Mouse (Mus musculus) liver, embryonic 12.5 days (tissue): ENCODE data around the gene Sar1a. TPM values are rescaled to one million over a fixed set of nuclear protein-coding genes. Genes with fewer than 3 reads are reported as not detected.

Experiments used
- ATAC-seq: fragments of 200-750 bp; cut with Nextera tagmentation; 2 replicates; pipeline ENCODE4 v1.8.0; 2017; ENCODE audit warnings: moderate number of reproducible peaks, mild to moderate bottlenecking, moderate library complexity
- H3K27ac ChIP-seq: fragments of 300-500 bp; sonication (generic); 2 replicates; pipeline ENCODE4 v1.5.1; 2016; ENCODE audit warnings: mild to moderate bottlenecking
- H3K27me3 ChIP-seq: fragments of 300-500 bp; sonication (generic); replicated peaks from 2 replicates; pipeline ENCODE4 v1.6.1; 2016; ENCODE audit warnings: mild to moderate bottlenecking, moderate library complexity
- H3K36me3 ChIP-seq: fragments of 300-500 bp; sonication (generic); 2 replicates; pipeline ENCODE4 v1.6.1; 2016; ENCODE audit warnings: mild to moderate bottlenecking, moderate library complexity
- H3K4me1 ChIP-seq: fragments of 300-500 bp; sonication (generic); 2 replicates; pipeline ENCODE4 v1.6.1; 2016
- H3K4me2 ChIP-seq: fragments of 300-500 bp; sonication (generic); 2 replicates; pipeline ENCODE4 v1.6.1; 2016; ENCODE audit warnings: mild to moderate bottlenecking, moderate library complexity
- H3K4me3 ChIP-seq: fragments of 300-500 bp; sonication (generic); 2 replicates; pipeline ENCODE4 v1.5.1; 2016; ENCODE audit warnings: mild to moderate bottlenecking, moderate library complexity
- H3K9ac ChIP-seq: fragments of 300-500 bp; sonication (generic); 2 replicates; pipeline ENCODE4 v1.6.1; 2016; ENCODE audit warnings: mild to moderate bottlenecking, moderate library complexity
- H3K9me3 ChIP-seq: fragments of 300-500 bp; sonication (generic); replicated peaks from 2 replicates; pipeline ENCODE4 v1.6.1; 2016; ENCODE audit warnings: mild to moderate bottlenecking, moderate library complexity
- WGBS: fragments of 180-500 bp; shearing (Covaris S2); methylation state at CpG from one replicate; pipeline ENCODE4 v1.1.7; 2016; ENCODE audit not compliant: insufficient replicate concordance; 5-methylcytosine and 5-hydroxymethylcytosine counted together
- polyA plus RNA-seq: library from polyadenylated mRNA; unstranded; fragments of >200 nt; fragmentation: Nextera tagmentation; extraction: Ambion mirVana; gene quantifications from 2 replicates; pipeline ENCODE4 v1.2.1, GENCODE M21; 2016

Sar1a gene
- polyA plus RNA-seq, 1 experiment from 2014 or later, result 112 TPM

DNA sequence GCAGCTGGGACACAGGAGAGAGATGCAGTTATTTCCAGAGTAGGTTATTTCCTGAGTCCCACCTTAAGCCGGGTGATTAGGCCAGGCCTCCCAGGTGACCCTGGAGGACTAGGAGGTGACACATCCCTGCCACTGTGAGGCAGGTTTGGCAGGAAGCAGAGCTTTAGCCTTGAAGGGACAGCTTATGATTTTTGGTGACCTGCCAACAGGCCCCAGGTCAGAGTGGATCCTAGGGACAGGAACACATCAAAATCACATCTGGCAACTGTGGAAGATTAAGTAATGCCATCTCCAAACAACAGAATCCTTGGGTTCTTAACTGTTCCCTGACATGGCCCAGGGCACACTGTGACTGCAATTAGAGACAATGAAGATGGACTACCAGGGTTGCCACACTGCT is 61.2 kb downstream of the Sar1a start:
- peaks cover 9% of the 10 kb centered on the region for H3K9me3 ChIP-seq
- no peak overlapping the region for H3K4me3 ChIP-seq
- 64% methylated on average over 1 of the region's 1 CpGs for WGBS
- H3K9ac ChIP-seq, result no peak overlapping the region
- H3K4me2 ChIP-seq, result no peak overlapping the region
- no peaks in the 10 kb centered on the region for H3K4me1 ChIP-seq
- H3K36me3 ChIP-seq, result peaks cover 23% of the 10 kb centered on the region
- ATAC-seq, result no peak
- H3K27me3 ChIP-seq, result no peaks in the 10 kb centered on the region
- H3K27ac ChIP-seq, result no peak overlapping the region

DNA sequence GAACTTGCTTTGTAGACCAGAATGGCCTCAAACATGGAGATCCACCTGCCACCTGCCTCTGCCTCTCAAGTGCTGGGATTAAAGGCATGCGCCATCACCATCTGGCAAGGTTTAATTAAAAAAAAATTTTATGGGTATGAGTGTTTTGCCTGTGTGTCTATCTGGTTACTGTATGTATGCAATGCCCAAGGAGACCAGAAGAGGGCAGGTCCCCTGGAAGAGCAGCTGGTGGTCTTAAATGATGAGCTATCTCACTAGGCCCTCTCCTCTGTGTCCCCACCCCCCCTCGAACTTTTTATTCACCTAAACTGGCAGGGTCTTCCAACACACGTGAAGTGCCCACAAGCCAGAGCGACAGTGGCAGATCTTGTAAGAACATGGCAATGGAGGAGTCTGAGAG is 61.8 kb downstream of the Sar1a start:
- 68% methylated on average over 4 of the region's 4 CpGs for WGBS
- Histone ChIP-seq H3K27ac (no peak overlapping the region), H3K36me3 (peaks cover 28% of the 10 kb centered on the region), H3K4me1 (no peaks in the 10 kb centered on the region), H3K27me3 (no peaks in the 10 kb centered on the region), H3K4me2 (no peak overlapping the region), H3K9ac (no peak overlapping the region), H3K4me3 (no peak overlapping the region), H3K9me3 (peaks cover 9% of the 10 kb centered on the region)
- ATAC-seq, result no peak

DNA sequence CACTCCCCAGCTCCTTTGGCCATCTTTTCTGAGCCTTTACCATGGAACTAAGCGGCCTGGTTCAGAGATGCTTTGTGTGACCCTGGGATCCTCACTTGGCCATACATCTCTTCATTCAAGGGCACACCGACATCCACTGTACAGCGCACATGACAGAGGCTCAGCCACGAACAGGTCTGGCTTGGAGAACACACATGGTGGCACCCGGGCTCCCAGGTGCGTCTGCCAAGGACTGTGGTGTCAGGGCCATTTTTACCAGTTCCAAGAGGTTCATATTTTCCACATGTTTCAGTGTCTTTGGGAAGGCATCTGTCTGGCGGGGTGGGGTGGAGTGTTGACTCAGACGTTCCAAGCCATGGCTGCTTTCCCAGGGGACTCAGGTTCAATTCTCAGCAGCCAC is 62.2 kb downstream of the Sar1a start:
- Histone ChIP-seq H3K36me3 (peaks cover 32% of the 10 kb centered on the region), H3K9me3 (peaks cover 9% of the 10 kb centered on the region), H3K4me1 (no peaks in the 10 kb centered on the region), H3K9ac (no peak overlapping the region), H3K4me3 (no peak overlapping the region), H3K4me2 (no peak overlapping the region), H3K27me3 (no peaks in the 10 kb centered on the region), H3K27ac (no peak overlapping the region)
- ATAC-seq, result no peak
- WGBS, result 77% methylated on average over 8 of the region's 8 CpGs

Other genes with a start within 250 kb of the Sar1a start
- gene Eif4ebp2, start 227.6 kb upstream of the Sar1a start, polyA plus RNA-seq, result 55.2 and 57.6 TPM in 2 replicates
- 9.1 and 10.2 TPM in 2 replicates for gene Lrrc20, start 204.5 kb upstream of the Sar1a start, polyA plus RNA-seq
- not detected in 2 replicates for gene Npffr1, start 84.8 kb upstream of the Sar1a start, polyA plus RNA-seq
- 137 and 147 TPM in 2 replicates for gene Ppa1, start 31.7 kb upstream of the Sar1a start, polyA plus RNA-seq
- gene Tysnd1, start 15.2 kb downstream of the Sar1a start, polyA plus RNA-seq, result 38.9 and 41.5 TPM in 2 replicates
- gene Aifm2, start 35.0 kb downstream of the Sar1a start, polyA plus RNA-seq, result 3.3 and 4.2 TPM in 2 replicates
- 17.3 and 19.4 TPM in 2 replicates for gene H2afy2, start 103.8 kb downstream of the Sar1a start, polyA plus RNA-seq